Mouse (Mus musculus): ENCODE measurements around the gene Gm49721. TPM values are rescaled to one million over a fixed set of nuclear protein-coding genes. Genes with fewer than 3 reads are reported as not detected.
"Not testable (repeated sequence)": the region's sequence is repeated elsewhere in the genome, so short reads cannot be mapped to it uniquely, and the experiment has no call there.

Gene Gm49721
- not detected in 2 replicates for total RNA-seq (2015; ENCODE audit: low replicate concordance)
- not detected in 2 replicates for total RNA-seq (2017; ENCODE audit: low replicate concordance)

DNA sequence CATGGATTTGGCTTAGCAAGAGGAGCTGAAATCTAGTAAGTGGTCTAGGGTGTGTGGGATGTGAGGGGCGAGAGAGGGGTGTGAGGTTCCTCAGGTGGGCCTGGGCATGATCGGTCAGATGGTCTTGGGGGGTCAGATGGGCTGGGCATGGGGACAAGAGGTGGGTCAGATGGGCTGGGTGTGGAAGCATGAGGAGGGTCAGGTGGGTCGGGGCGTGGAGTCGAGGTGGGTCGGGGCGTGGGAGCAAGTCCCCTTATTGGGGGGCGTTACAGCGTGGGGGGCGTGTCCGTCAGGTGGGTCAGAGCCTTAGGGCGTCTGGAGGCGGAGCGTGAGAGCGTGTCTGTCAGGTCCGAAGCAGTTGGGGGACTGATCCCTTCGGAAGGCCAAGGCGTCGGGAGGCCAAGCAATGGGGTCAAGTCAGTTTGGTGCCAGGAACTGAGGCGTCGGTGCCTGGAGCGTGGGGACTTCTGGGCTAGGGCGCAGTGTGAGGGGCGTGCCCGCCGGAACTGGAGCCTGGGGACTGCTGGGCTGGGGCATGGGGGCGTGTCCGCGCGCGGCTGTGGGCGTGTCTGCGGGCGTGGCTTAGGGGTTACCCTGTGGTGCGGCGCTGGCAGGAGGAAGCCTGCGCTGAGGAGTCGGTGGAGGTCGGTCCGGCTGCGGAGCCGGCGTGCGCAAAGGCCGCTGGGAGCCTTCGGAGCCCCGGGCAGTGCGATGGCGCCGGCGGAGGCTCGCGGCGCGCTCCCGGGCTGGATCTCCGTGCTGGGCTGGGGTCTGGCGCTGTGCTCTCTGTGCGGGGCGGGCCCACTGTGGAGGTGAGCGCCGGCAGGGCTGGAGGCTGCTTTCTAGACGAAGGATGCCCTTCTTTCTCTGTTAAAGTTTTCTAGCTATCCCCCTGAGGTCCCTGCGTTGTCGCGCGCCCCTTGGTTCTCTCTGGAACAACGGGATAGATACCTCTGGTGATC lies at the start of gene Gm49721:
Gene Gm49721 (plus strand): TSS at position 618 of the 962 bp plus-strand sequence.
- ATAC-seq (replicated peaks; ENCODE audit: low FRiP score, poor library complexity, severe bottlenecking): peak; percentile 96

DNA sequence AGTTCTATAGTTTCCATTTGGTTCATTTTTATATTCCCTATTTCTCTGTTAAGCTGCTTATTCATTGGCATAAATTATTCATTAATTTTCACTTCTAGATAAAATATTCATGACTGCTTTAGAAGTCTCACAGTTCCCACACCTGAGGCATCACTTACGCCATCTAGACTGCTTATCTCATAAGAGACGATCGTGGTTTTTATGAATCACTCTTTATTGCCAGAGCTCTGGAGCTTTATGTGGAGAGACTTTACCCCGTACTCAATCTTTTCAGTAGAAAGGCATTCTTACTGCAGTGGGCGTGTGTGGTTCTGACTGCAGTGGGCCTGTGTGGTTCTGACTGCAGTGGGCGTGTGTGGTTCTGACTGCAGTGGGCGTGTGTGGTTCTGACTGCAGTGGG lies 47.1 kb upstream of the Gm49721 start:
- ATAC-seq (replicated peaks; ENCODE audit: low FRiP score, poor library complexity, severe bottlenecking): not testable (repeated sequence)

DNA sequence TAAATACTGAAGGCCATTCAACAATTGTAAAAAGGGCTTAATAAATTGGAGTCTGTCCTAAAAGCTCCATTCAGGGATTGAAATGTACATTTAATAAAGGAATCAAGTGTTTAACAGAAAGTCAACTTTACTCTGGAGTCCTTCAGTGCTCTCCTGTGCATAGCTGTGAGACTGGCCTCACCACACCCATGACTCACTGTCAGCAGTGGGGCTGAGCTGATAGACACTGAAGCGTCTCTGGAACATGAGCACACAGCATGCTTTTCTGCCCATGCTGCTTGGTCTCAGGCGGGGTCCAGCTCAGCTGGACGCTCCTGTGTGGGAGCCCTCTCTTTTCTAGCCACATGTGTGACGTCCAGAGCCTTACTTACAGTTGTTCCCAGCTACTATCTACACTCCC lies 36.1 kb upstream of the Gm49721 start:
- not testable (repeated sequence) for ATAC-seq (replicated peaks; ENCODE audit: low FRiP score, poor library complexity, severe bottlenecking)

DNA sequence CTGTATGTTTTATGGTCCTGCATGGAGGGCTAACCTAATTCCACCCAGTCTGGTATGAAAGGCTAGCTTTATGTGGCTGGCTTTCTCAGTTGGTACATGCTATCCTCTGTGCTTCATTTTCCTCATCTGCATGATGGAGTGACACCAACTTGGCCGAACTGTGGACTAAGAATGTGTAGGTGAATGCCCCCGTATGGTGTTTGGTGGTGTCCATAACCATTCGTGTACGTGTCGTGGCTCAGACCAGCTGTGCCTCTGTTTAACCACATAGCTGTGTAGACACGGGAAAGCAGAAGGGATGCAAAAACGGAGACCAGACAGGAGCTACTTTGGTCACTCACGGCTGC lies 31.1 kb upstream of the Gm49721 start:
- peak; percentile 53; the same call in 1 of the 2 replicates for ATAC-seq (replicated peaks; ENCODE audit: low FRiP score, poor library complexity, severe bottlenecking)

DNA sequence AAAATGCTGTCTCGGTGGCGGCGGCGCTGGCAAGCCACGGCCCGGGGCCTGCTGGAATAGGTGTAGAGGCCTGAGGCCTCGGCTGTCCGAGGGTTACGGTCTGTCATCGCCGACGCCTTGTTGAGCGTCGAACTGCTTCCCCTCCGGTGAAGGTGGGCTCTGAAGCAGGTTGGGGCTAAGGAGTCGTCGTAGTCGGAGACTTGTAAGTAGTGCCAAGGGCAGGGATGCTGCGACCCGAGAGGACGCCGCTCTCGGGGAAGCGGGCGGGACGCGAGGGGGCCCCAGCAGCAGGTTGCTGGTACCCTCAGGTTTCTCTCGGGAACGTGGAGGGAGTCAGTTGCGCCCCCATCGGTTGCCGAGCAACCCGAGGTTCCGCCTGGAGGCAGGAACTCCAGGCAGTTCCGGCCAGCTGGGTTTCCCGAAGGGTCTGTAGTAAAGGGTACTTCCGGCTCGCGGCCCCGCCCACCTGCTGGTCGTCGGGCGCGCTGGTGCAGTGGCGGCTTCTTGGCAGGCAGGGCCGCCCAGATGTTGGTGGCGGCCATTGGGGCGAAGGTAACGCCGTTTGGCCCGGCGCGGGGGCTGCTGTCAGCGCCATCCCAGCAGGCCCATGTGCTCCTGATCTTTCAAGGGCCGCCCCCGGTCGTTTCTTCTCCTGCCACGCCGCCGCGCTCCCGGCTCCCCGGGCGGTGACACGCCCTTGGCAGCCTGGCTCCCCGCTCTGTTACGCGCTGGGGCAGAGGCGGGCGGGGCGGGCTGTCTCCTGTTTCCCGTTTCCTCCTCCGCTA lies 30.5 kb upstream of the Gm49721 start, which contains the start of gene Rsph3b:
Gene Rsph3b (minus strand): TSS at position 699 of the 785 bp plus-strand sequence.
- peak; percentile 94 for ATAC-seq (replicated peaks; ENCODE audit: low FRiP score, poor library complexity, severe bottlenecking)

DNA sequence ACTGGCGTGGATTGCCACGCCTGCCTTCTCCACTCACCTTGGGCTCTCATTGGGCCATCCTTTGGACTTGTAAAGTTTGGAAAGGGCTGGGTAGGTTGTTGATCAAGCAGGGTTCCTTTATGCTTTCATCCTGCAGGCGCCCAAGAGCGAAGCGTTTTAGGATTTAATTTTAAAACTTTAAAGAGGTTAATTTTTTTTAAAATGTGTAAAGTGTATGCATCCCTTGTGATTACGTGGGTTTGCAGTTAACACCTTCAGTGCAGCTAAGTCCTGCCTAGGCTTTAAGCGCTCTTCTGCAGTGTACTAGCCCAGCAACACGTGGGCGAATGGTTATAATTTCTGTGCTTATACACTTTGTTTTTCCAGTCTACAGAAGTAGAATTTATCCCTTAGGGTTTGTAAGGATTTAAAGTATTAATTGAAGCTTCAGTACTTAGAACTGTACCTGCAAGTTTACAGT lies 29.9 kb upstream of the Gm49721 start:
- ATAC-seq (replicated peaks; ENCODE audit: low FRiP score, poor library complexity, severe bottlenecking): not testable (repeated sequence)

DNA sequence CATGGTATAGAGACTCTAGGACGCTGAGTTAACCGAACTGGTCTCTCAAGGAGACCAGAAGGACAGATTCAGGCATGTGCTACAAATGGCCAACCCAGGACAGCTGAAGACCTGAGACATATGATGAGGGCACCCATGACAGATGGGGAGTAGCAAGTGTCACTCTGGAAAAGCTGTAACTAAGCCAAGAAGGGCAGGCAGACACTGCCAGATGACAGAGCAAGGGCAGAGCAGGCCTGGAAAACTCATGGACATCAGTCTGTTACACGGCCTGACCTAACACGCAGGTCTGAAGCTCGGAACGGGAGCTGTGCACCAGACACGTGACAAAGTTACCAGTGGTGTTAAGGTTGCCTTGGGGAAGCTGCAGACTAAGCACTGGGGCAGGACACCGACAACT lies 19.8 kb upstream of the Gm49721 start:
- not testable (repeated sequence) for ATAC-seq (replicated peaks; ENCODE audit: low FRiP score, poor library complexity, severe bottlenecking)

DNA sequence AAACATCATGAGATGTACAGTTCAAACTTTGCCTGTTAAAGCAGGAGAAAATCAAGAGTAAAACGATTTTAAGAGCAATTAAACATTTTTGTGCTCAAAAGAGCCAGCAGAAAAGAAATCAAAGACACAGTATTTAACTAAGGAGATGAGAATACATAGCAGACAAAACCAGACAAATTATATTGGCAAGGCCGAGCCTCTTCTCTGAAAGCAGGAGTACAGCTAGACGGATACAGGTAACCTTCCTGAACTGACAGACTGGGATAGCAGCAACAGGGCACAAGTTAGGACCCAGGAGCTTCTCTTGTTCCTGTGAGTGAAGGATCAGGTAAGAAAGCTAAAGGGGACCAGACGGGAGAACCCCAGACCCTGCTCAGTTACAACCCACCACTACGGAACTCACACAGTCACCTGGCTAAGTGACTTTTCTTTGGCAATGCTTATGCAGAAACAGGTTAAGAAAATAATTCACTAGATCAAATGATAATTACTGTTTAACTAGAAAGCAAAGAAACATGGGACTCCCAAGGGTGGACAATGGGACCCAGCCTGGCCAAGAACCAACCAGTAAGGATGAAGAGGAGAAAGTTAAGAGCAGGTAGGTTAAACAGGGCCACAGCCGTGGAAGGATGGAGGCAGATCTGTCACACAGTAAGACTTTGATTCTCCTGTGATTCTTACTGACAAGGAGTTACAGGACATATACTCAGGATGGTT lies 19.0 kb upstream of the Gm49721 start:
- ATAC-seq (replicated peaks; ENCODE audit: low FRiP score, poor library complexity, severe bottlenecking): not testable (repeated sequence)

DNA sequence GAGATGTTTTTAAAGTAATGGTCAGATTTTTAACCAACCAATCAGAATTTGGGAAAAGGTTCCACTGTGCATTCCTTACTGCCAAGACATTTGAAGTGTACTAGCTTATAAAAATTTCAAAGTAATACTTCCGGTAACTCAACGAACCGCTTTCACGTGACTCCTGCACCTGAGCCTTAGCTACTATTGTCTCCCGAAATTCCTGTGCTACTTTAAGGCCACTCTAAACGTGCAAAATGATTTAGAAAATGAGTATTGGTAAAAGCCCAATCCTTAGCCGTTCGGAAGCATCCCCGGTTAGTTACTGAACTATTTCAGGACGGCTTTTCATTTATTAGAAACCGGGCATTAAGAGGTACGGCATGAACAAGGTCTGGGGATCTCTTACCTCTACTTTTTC lies 18.4 kb upstream of the Gm49721 start:
- not testable (repeated sequence) for ATAC-seq (replicated peaks; ENCODE audit: low FRiP score, poor library complexity, severe bottlenecking)

DNA sequence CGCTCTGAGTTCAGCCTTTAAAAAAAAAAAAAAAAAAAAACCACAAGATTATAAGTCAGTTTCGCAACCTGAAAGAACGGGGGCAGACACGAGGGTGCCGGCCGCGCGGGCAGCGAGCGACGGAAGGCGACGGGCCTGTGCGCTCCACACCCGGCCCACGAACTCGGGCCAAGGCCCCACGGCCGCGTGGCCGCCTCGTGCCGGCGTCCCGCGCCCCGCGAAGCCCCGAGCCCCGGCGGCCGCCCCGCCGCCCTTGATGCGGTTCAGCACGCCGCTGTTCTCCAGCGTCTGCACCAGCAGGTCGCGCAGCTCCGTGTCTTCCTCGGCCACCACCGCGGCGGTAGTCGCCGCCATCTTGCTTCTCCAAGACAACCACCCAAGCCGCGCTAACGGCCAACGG lies 17.9 kb upstream of the Gm49721 start, which contains the start of gene Tagap1:
Gene Tagap1 (minus strand): TSS at position 381 of the 400 bp plus-strand sequence.
- ATAC-seq (replicated peaks; ENCODE audit: low FRiP score, poor library complexity, severe bottlenecking): not testable (repeated sequence)

DNA sequence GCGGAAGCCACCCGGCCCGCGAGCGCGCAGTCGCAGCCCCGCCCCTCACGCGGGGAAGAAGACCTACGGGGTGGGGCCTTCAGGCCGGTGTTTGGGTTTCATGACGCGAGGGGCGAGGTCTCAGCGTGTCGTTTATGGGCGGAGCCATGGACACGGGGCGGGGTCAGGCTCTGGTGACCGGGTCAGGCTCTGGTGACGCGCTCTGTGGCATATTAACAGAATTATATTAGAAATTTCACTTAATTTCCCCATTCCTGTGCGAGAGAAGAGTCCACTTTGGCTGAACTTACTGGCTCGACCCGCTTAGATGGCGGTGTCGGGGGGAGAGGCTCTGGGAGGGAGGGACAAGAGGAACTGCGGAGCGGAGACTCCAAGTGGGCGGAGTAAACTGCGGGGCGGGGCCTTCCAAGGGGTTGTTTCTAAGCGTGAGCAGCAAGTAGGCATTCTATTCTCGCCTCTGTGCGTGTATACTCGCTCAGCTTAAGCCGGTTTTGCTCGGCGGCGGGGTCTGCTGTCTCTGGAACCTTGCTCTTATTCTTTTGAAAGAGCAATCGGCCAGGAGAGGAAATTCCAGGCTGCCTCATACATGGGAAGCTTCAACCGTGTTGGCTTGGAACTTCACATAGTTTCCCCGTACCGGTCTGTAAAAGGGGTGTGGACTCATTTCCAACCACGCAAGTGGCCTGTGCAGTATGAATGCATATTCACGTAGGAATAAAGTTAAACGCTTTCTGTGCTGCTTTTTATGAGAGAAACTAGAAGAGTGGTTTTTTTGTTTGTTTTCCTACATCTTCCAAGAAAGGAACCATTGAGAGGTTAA lies 17.3 kb upstream of the Gm49721 start:
- peak; percentile 92 for ATAC-seq (replicated peaks; ENCODE audit: low FRiP score, poor library complexity, severe bottlenecking)

DNA sequence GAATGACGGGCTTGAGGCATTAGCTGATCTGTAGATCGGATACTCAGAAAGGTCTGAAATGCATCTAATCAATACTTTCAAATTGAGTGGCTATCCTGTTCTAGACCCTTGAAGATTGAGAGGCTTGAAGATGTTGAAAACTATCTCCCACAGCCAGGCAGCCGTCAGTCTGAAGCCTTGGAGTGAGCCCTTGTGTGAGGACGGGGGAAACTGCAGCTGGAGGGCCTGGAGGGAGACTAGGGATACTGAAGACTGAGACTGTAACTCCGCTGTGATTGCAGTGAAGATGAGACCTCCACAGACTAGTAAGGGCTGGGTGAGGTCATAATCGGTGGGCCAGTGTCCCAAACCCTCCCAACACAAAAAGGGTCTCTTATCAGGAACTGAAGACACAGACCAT lies 16.4 kb upstream of the Gm49721 start:
- ATAC-seq (replicated peaks; ENCODE audit: low FRiP score, poor library complexity, severe bottlenecking): not testable (repeated sequence)

DNA sequence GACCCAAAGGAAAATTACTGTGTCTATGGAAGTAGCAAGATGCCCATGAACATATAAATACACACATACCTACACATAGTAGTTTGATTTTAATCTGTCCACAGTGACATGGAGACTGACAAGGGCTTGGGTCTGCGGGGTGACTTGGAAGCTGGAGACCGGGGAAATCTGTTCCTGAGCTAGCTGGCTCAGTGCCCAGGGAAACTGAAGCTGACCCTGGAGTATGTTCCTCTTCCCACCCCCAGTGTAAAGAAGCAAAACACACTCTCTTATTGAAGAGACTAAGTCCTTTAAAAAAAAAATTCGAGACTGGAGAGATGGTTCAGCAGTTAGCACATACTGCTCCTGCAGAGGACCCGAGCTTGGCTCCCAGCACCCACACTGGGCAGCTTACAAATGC lies 15.8 kb upstream of the Gm49721 start:
- not testable (repeated sequence) for ATAC-seq (replicated peaks; ENCODE audit: low FRiP score, poor library complexity, severe bottlenecking)

DNA sequence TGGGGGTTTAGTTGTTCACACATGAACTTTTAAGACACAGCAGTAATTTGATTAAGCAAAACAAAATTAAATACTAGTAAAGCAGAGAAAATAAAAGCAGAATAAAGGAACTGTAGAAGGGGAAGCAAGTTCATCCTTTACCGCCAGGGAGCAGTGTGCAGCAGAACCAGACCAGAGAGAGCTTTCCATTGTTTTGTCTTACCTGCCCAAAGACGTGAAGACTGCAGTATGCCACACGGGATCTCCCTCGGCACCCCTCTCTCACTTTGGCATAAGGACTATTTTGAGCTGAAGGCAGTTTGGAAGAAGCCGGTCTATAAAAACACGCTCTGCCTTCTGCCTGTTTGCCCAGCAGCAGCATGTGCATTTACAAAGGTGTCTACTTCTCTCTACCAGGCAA lies 13.3 kb upstream of the Gm49721 start:
- not testable (repeated sequence) for ATAC-seq (replicated peaks; ENCODE audit: low FRiP score, poor library complexity, severe bottlenecking)

DNA sequence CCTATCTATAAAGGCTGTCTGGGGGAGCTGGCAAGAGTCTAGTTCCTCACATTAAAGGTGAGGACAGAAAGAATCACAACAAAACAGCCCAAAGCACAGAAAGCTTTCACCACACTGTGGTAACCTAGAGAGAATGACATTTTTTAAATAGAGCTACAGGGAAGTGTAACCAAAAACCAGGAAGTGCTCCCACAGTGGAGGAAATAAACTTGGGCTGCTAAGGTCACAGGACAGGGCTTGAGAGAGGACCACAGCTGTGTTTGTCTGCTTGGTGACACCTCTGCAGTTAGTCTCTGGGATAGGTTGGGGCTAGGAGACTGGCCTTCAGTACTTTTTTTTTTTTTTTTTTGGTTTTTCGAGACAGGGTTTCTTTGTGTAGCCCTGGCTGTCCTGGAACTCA lies 11.0 kb upstream of the Gm49721 start:
- ATAC-seq (replicated peaks; ENCODE audit: low FRiP score, poor library complexity, severe bottlenecking): not testable (repeated sequence)

DNA sequence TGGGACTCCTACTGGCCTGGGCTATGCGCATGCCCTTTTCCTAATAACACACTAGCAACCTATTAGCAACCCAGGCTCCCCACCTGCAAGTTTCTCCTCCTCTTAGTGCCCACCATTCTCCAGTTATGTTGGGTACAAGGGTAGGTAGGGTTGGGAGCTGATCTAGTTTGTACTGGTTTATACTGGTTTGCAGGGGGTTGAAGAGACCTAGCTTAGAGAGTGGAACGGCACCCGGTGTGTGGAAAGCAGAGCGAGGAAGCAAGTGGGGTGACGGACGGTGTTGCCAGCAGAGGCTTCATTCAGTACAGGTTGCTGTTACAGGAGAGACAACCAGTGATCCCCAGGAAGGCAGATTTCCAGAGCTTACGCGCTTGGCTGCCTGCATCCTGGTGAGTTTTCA lies 8.4 kb upstream of the Gm49721 start, which contains the start of gene Rnaset2b:
Gene Rnaset2b (plus strand): TSS at position 301 of the 400 bp plus-strand sequence.
- ATAC-seq (replicated peaks; ENCODE audit: low FRiP score, poor library complexity, severe bottlenecking): not testable (repeated sequence)

DNA sequence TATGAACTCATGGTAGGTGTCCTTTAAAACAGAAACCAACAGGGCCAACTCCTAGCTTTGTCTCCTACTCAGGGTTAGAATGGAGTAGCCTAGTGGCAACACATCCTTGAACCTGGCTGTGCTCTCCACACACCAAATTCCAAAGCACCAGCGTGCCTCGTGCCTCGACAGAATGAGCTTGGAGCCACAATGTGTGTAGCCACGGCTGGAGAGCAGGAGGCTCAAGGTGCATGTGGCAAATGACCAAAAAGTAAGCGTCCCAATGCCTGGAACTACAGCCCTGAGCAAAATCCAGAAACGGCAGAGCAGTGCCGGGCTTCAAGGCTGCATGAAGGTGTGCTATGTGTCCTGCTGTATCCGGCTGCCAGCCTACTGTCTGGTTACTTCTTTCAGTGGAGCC lies 7.5 kb upstream of the Gm49721 start:
- not testable (repeated sequence) for ATAC-seq (replicated peaks; ENCODE audit: low FRiP score, poor library complexity, severe bottlenecking)

DNA sequence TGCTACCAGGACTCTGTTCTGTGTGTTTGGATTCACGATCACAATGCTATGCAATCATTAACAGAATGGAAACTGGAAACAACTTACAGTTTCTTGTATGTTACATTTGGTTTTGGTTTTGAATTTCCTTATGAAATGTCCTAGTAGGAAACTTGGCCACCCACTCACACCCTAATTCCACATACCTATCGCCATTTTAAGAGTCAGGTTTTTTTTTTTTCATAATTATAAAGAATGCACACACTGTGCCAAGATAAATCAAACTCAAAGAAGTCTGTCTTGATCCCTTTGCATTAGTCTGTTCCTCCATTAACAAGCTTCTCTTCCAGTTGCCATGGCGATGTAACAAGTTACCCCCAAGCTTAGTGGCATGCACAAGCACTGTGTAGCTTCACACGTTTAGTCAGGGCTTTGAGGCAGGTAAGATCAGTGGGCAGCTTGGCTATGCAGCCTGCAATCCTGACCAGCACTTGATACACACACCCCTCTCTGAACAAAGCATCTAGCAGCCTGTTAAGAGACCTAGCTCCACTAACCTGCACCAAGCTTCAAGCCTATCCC lies 5.8 kb upstream of the Gm49721 start:
- ATAC-seq (replicated peaks; ENCODE audit: low FRiP score, poor library complexity, severe bottlenecking): not testable (repeated sequence)

Data from erythroid progenitor cell, adult 5-6 weeks (primary cell).